8 mouse cellular contexts compared by ENCODE assay signal in genomic region chr1:181853081-181853736, GRCm38 (mm10). TPM values are rescaled to one million over a fixed set of nuclear protein-coding genes. Genes with fewer than 3 reads are reported as not detected.
DNase-seq lines count a peak whose midpoint lies in the region; ATAC-seq and TF ChIP-seq lines count a peak whose summit lies in the region.

No protein-coding gene starts in this region.

- no peak for TF ChIP-seq CTCF in small intestine, adult 2 months (IDR thresholded peaks at IDR 0.05; ENCODE audit: extremely low read depth, insufficient read length, insufficient replicate concordance, low read depth, low read length)
- TF ChIP-seq CTCF in cerebellum, adult 2 months (IDR thresholded peaks at IDR 0.05; ENCODE audit: borderline replicate concordance, insufficient read depth, low read depth, low read length) = no peak

- peak; percentile 79 for ATAC-seq in lung, embryonic 15.5 days (ENCODE audit: borderline replicate concordance, extremely low read depth, low FRiP score, low TSS enrichment)

- TF ChIP-seq POLR2A in small intestine, adult 2 months (IDR thresholded peaks at IDR 0.05; ENCODE audit: low read depth, low read length) = peak; percentile 50
- no peak for TF ChIP-seq POLR2A in cerebellum, adult 2 months (IDR thresholded peaks at IDR 0.05; ENCODE audit: borderline replicate concordance, insufficient read depth, low read length)

- H3K27ac ChIP-seq in lung, embryonic 15.5 days = peak overlapping the region; percentile 89
- H3K27ac ChIP-seq in small intestine, adult 2 months (ENCODE audit: insufficient read depth, low read depth, low read length) = peak overlapping the region; percentile 89
- no peak overlapping the region for H3K27ac ChIP-seq in cerebellum, adult 2 months (ENCODE audit: insufficient read depth, low read length)

- peak overlapping the region; percentile 29; the same call in 1 of the 2 replicates for H3K9ac ChIP-seq in lung, embryonic 15.5 days

- peaks cover 17% of the 10 kb centered on the region for H3K4me1 ChIP-seq in lung, embryonic 15.5 days
- H3K4me1 ChIP-seq in small intestine, adult 2 months (ENCODE audit: control insufficient read depth, insufficient read depth, insufficient read length, low read length) = peaks cover 10% of the 10 kb centered on the region
- H3K4me1 ChIP-seq in cerebellum, adult 2 months (ENCODE audit: control insufficient read depth, insufficient read depth, low read length) = peaks cover 4% of the 10 kb centered on the region; the same call in 1 of the 2 replicates

- peak; percentile 62 for DNase-seq in gastrocnemius, postnatal 25 days
- no peak for DNase-seq in gastrocnemius, postnatal 4 days (ENCODE audit: low spot score in 2 of 2)
- peak; percentile 45 for DNase-seq in heart, adult 8-10 months (ENCODE audit: low spot score)
- peak; percentile 46 for DNase-seq in kidney, adult 18-20 months
- DNase-seq in left cerebral cortex, adult 18-20 months (ENCODE audit: low spot score in 2 of 2) = no peak
- DNase-seq in cerebellum, adult 2 months = no peak

- no peaks in the 10 kb centered on the region for H3K9me3 ChIP-seq in lung, embryonic 15.5 days

- H3K27me3 ChIP-seq in lung, embryonic 15.5 days = no peaks in the 10 kb centered on the region
- no peaks in the 10 kb centered on the region for H3K27me3 ChIP-seq in small intestine, adult 2 months (ENCODE audit: control insufficient read depth, insufficient read depth, low read length)
- no peaks in the 10 kb centered on the region for H3K27me3 ChIP-seq in cerebellum, adult 2 months (ENCODE audit: control insufficient read depth, insufficient read depth, low read length)

- H3K36me3 ChIP-seq in lung, embryonic 15.5 days = no peaks in the 10 kb centered on the region
- no peaks in the 10 kb centered on the region for H3K36me3 ChIP-seq in small intestine, adult 2 months (ENCODE audit: control insufficient read depth, insufficient read depth, low read length)

- peak overlapping the region; percentile 57 for H3K4me2 ChIP-seq in lung, embryonic 15.5 days

- H3K4me3 ChIP-seq in lung, embryonic 15.5 days = peak overlapping the region; percentile 23
- peak overlapping the region; percentile 71 for H3K4me3 ChIP-seq in small intestine, adult 2 months (ENCODE audit: low read depth, low read length)
- no peak overlapping the region for H3K4me3 ChIP-seq in cerebellum, adult 2 months (replicated peaks; ENCODE audit: insufficient read depth, low read depth, low read length)

- WGBS in lung, embryonic 15.5 days = 5% methylated on average over 20 of the region's 21 CpGs
- WGBS in small intestine, adult 2 months = 5% methylated on average over 21 of the region's 21 CpGs
- WGBS in cerebellum, adult 2 months = 22% methylated on average over 21 of the region's 21 CpGs

RNA-seq across cellular contexts. Expression of gene Lbr, which starts 10.4 kb away (rescaled TPM):
- total RNA-seq in gastrocnemius, postnatal 25 days (2021) = 10 to 100 TPM; 17.8 to 18.7 TPM
- 10 to 100 TPM; 49.1 to 55.5 TPM for total RNA-seq in gastrocnemius, postnatal 4 days (2021)
- 10 to 100 TPM; 18.8 to 21.3 (median 20.1) TPM for total RNA-seq in heart, adult 8-10 months (2022)
- 131 and 137 TPM in 2 replicates for polyA plus RNA-seq in lung, embryonic 15.5 days (2015; fragmentation: Nextera tagmentation; extraction: Ambion mirVana)
- 5.9 and 13.5 TPM in 2 replicates for polyA plus RNA-seq in small intestine, adult 2 months (2012; rRNA removed)
- total RNA-seq in left cerebral cortex, adult 18-20 months (2021) = 10 to 100 TPM; 13.0 to 15.6 TPM
- 17.8 and 18.4 TPM in 2 replicates for polyA plus RNA-seq in cerebellum, adult 2 months (2012; rRNA removed)

Comparison
In these comparisons a context has a peak if more than half of its experiments do, and no peak if none do; other contexts are left out.
1. DNase-seq: peak in gastrocnemius, postnatal 25 days (single experiment), heart, adult 8-10 months (single experiment) and kidney, adult 18-20 months (single experiment); none in gastrocnemius, postnatal 4 days (0 of 2), left cerebral cortex, adult 18-20 months (0 of 2) and cerebellum, adult 2 months (0 of 2).